Mouse (Mus musculus): ENCODE measurements around the gene Ndufb2.
A peak's percentile ranks its signal among the peaks of the same experiment; 100 is the strongest.

DNA sequence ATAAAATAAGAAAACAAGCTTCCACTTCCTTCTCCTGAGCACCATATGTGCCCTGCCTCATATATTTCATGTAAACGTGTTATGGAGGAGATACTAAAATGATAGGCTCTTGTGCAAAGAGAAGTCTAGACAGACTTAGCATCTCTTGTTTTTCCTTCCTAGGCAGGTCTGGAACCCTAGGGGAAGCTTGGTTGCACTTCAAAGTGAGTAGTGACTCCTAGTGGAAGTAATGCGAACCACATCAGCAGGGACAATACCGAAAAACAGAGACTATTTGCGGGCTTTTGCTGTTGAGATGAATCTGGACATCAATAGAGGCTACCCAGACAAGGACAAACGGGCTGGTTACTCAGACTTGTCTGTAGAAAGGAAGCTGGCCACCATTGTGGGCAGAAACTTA lies 24.8 kb upstream of the Ndufb2 start:
- TF ChIP-seq POLR2A (IDR thresholded peaks at IDR 0.05; ENCODE audit: insufficient read depth, low read depth, low read length) = no peak
- TF ChIP-seq EP300 (IDR thresholded peaks at IDR 0.05; ENCODE audit: insufficient read depth, low read depth, low read length) = no peak
- TF ChIP-seq CTCF (IDR thresholded peaks at IDR 0.05) = peak; percentile 84

Data from heart, adult 2 months (tissue).